13 mouse cellular contexts compared by ENCODE assay signal in the genomic region with DNA sequence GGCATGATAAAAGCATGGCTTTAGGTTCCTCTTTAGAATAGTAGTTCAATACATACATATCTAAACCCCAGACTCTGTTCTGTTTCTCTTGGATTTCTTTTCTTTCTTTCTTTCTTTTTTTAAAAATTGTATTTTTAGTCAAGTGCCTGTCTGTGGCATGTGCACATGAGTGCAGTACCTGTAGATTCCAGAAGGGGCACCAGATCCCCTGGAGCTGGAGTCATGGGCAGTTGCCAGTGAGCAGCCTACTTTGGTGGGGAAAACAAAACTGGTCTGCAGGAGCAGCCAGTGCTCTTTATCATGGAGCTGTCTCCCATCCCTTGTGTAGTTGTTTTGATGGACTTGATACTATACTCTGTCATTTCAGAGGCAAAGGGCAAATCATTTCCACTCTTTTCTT. TPM values are rescaled to one million over a fixed set of nuclear protein-coding genes. Genes with fewer than 3 reads are reported as not detected.
DNase-seq lines count a peak whose midpoint lies in the region; ATAC-seq lines count a peak whose summit lies in the region.
"Had no signal": no experiment of that assay in that cellular context is flagged by ENCODE, and none has a peak within 500 bp of the region (broad histone marks: within the 10 kb centered on the region; RNA-seq: fewer than 3 reads in every experiment).

No protein-coding gene starts in this region.

- no peak overlapping the region for H3K4me3 ChIP-seq in kidney, embryonic 15.5 days (replicated peaks)
- no peak overlapping the region for H3K4me3 ChIP-seq in midbrain, embryonic 14.5 days (replicated peaks; ENCODE audit: low read depth, low read length)
- H3K4me3 ChIP-seq: limb, embryonic 12.5 days had no signal

- H3K9ac ChIP-seq in kidney, embryonic 15.5 days: no peak overlapping the region
- no peak overlapping the region for H3K9ac ChIP-seq in midbrain, embryonic 14.5 days (replicated peaks; ENCODE audit: low read length)
- H3K9ac ChIP-seq: limb, embryonic 12.5 days had no signal

- peak; percentile 14 for DNase-seq in adrenal gland, postnatal 10 days
- no peak for DNase-seq in adrenal gland, adult 2 months
- peak; percentile 14 for DNase-seq in kidney, postnatal 14 days
- DNase-seq in 416B (ENCODE audit: low read depth): peak; percentile 35
- DNase-seq in induced T-regulatory cell, adult 2 months (ENCODE audit: low read depth): peak; percentile 29
- DNase-seq in midbrain, embryonic 14.5 days: no peak
- no peak for DNase-seq in MN1 (ENCODE audit: low spot score)

- ATAC-seq in kidney, embryonic 15.5 days (replicated peaks; ENCODE audit: low FRiP score): no peak
- ATAC-seq in midbrain, embryonic 14.5 days (ENCODE audit: low FRiP score, low TSS enrichment): no peak

- peaks cover 18% of the 10 kb centered on the region for H3K4me1 ChIP-seq in kidney, embryonic 15.5 days
- H3K4me1 ChIP-seq in midbrain, embryonic 14.5 days (ENCODE audit: control insufficient read depth, insufficient read depth, low read length): 0 out of 2 replicates have a peak, but pooled peaks cover 5% of the 10 kb centered on the region

- no peaks in the 10 kb centered on the region for H3K9me3 ChIP-seq in kidney, embryonic 15.5 days (replicated peaks)
- no peaks in the 10 kb centered on the region for H3K9me3 ChIP-seq in midbrain, embryonic 14.5 days (ENCODE audit: control insufficient read depth, low read length)

- H3K36me3 ChIP-seq in kidney, embryonic 15.5 days: no peaks in the 10 kb centered on the region
- H3K36me3 ChIP-seq in midbrain, embryonic 14.5 days (ENCODE audit: control insufficient read depth, insufficient read depth, low read length): no peaks in the 10 kb centered on the region
- H3K36me3 ChIP-seq: limb, embryonic 12.5 days had no signal

- H3K4me2 ChIP-seq in kidney, embryonic 15.5 days: no peak overlapping the region
- no peak overlapping the region for H3K4me2 ChIP-seq in midbrain, embryonic 14.5 days (ENCODE audit: low read length)
- H3K4me2 ChIP-seq: limb, embryonic 12.5 days had no signal

- H3K27ac ChIP-seq in kidney, embryonic 15.5 days: no peak overlapping the region
- H3K27ac ChIP-seq in midbrain, embryonic 14.5 days (replicated peaks; ENCODE audit: low read depth, low read length): no peak overlapping the region
- H3K27ac ChIP-seq: limb, embryonic 12.5 days had no signal

- peaks cover 3% of the 10 kb centered on the region; the same call in 1 of the 2 replicates for H3K27me3 ChIP-seq in kidney, embryonic 15.5 days
- H3K27me3 ChIP-seq in midbrain, embryonic 14.5 days (ENCODE audit: control insufficient read depth, insufficient read depth, low read length): no peaks in the 10 kb centered on the region; the same call in 1 of the 2 replicates

RNA-seq across cellular contexts. Expression of a gene that starts 28.2 kb away (rescaled TPM):
- 10 to 100 TPM; 19.9 to 27.6 TPM for total RNA-seq in adrenal gland, postnatal 10 days (2021)
- total RNA-seq in adrenal gland, adult 2 months (2021): 10 to 100 TPM; 10.1 to 21.0 TPM
- polyA plus RNA-seq in adrenal gland, adult 2 months (2012; rRNA removed): 3.8 and 4.1 TPM in 2 replicates
- polyA plus RNA-seq in kidney, embryonic 15.5 days (2015; fragmentation: Nextera tagmentation; extraction: Ambion mirVana): 77.8 and 103 TPM in 2 replicates
- 142 and 163 TPM in 2 replicates for polyA plus RNA-seq in midbrain, embryonic 14.5 days (2014; fragmentation: Nextera tagmentation; extraction: Ambion mirVana)

RNA-seq across cellular contexts. Expression of a gene that starts 28.9 kb away (rescaled TPM):
- total RNA-seq in adrenal gland, postnatal 10 days (2021): not detected
- not detected for total RNA-seq in adrenal gland, adult 2 months (2021)
- polyA plus RNA-seq in adrenal gland, adult 2 months (2012; rRNA removed): 0.04 and 0.06 TPM in 2 replicates
- 1.7 and 1.8 TPM in 2 replicates for polyA plus RNA-seq in kidney, embryonic 15.5 days (2015; fragmentation: Nextera tagmentation; extraction: Ambion mirVana)
- 0.09 and 0.22 TPM in 2 replicates for polyA plus RNA-seq in midbrain, embryonic 14.5 days (2014; fragmentation: Nextera tagmentation; extraction: Ambion mirVana)
- total RNA-seq: gastrocnemius, postnatal 4 days had no signal
- polyA plus RNA-seq: C2C12; limb, embryonic 12.5 days; neural tube, embryonic 11.5 days; stomach, embryonic 16.5 days had no signal

RNA-seq across cellular contexts. Expression of a gene that starts 40.4 kb away (rescaled TPM):
- total RNA-seq in adrenal gland, postnatal 10 days (2021): under 1 TPM; 0.90 to 0.91 TPM
- under 1 TPM; 0.35 to 0.66 TPM for total RNA-seq in adrenal gland, adult 2 months (2021)
- polyA plus RNA-seq in adrenal gland, adult 2 months (2012; rRNA removed): not detected in 2 replicates
- 0.58 and 1.7 TPM in 2 replicates for polyA plus RNA-seq in kidney, embryonic 15.5 days (2015; fragmentation: Nextera tagmentation; extraction: Ambion mirVana)
- polyA plus RNA-seq in midbrain, embryonic 14.5 days (2014; fragmentation: Nextera tagmentation; extraction: Ambion mirVana): 7.2 and 13.0 TPM in 2 replicates
- polyA plus RNA-seq: C2C12 had no signal

Comparison
In these comparisons a context has a peak if more than half of its experiments do, and no peak if none do; other contexts are left out.
1. DNase-seq: peak in adrenal gland, postnatal 10 days (single experiment), kidney, postnatal 14 days (single experiment), 416B (single experiment) and induced T-regulatory cell, adult 2 months (single experiment); none in adrenal gland, adult 2 months (single experiment), midbrain, embryonic 14.5 days (single experiment) and MN1 (single experiment).
2. RNA of a gene that starts 28.2 kb away (polyA plus RNA-seq): 142 to 163 TPM in midbrain, embryonic 14.5 days and 77.8 to 103 TPM in kidney, embryonic 15.5 days; 3.8 to 4.1 TPM in adrenal gland, adult 2 months; every median in the first group is over 10 times any median in the second.